Mouse (Mus musculus) megakaryocyte, embryonic 14.5 days (primary cell): ENCODE data around the gene Asb16.

Experiments
- FLI1 ChIP-seq: IDR thresholded peaks from 2 replicates; pipeline ENCODE4 v1.6.1; 2012; ENCODE audit warnings: low read length, inconsistent platforms, mixed read lengths
- GATA1 ChIP-seq: IDR thresholded peaks from 3 replicates; pipeline ENCODE4 v1.6.1; 2012; ENCODE audit warnings: mixed read lengths, low read length, inconsistent platforms, borderline replicate concordance

DNA sequence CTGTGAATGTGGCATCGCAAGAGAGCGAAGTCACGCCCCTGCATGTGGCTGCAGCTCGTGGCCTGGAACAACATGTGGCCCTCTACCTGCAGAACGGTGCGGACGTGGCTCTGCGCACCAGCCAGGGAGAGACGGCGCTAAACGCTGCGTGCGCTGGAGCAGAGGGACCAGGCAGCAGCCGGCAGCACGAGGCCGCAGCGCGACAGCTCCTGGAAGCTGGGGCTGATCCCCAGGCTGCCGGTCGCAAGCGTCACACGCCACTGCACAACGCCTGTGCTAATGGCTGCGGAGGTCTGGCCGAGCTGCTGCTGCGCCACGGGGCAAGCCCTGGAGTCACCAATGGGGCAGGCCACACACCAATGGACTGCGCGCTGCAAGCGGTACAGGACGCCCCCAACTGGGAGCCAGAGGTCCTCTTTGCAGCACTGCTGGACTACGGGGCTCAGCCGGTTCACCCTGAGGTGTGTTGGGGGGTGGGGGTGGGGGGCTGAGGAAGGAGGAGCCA is 7.9 kb downstream of the Asb16 start:
- TF ChIP-seq FLI1: no peak
- no peak for TF ChIP-seq GATA1
